Mouse (Mus musculus) forelimb bud, embryonic 11.5 days (tissue): ENCODE data around the gene Abca12.

Experiments used
- DNase-seq: peaks from one replicate; pipeline ENCODE4 v3.0.0-alpha.2; 2012; ENCODE audit warnings: low read depth, low spot score

Abca12 gene

GRCm38 (mm10) chr1:71195333-71195732, 219.4 kb downstream of the Abca12 start:
- DNase-seq: no peak

DNA sequence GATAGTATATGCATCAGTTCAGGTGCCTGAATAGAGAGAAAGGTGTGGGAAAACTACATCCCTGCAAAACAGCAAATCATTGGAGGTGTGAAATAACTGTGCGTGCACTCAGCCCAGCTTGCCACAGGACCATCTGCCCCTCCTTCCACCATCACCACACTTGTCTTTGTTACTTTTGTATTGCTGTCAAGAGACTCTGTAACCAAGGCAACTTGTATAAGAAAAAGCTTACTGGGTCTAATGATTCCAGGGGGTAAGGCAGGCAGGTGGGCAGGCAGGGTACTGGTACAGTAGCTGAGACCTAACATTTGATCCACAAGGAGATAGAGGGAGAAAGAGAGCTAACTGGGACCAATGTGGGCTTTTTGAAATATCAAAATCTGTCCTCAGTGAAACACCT, 220.8 kb downstream of the Abca12 start:
- no peak for DNase-seq
